Mouse (Mus musculus) neural tube, embryonic 15.5 days (tissue): ENCODE measurements around the gene Dand5. TPM values are rescaled to one million over a fixed set of nuclear protein-coding genes. Genes with fewer than 3 reads are reported as not detected.
A peak's percentile ranks its signal among the peaks of the same experiment; 100 is the strongest.

Experiments
- ATAC-seq: fragments of 200-750 bp; cut with Nextera tagmentation; 2 replicates; pipeline ENCODE4 v1.8.0; 2017; ENCODE audit warnings: mild to moderate bottlenecking, moderate TSS enrichment, moderate library complexity; ENCODE audit not compliant: low FRiP score
- H3K27ac ChIP-seq: fragments of 300-500 bp; sonication (generic); replicated peaks from 2 replicates; pipeline ENCODE4 v1.5.1; 2015; ENCODE audit warnings: mild to moderate bottlenecking, inconsistent platforms
- H3K27me3 ChIP-seq: fragments of 300-500 bp; sonication (generic); replicated peaks from 2 replicates; pipeline ENCODE4 v1.6.1; 2015; ENCODE audit warnings: inconsistent platforms
- H3K36me3 ChIP-seq: fragments of 300-500 bp; sonication (generic); 2 replicates; pipeline ENCODE4 v1.6.1; 2015; ENCODE audit warnings: inconsistent platforms
- H3K4me1 ChIP-seq: fragments of 300-500 bp; sonication (generic); 2 replicates; pipeline ENCODE4 v1.6.1; 2015; ENCODE audit warnings: inconsistent platforms
- H3K4me2 ChIP-seq: fragments of 300-500 bp; sonication (generic); 2 replicates; pipeline ENCODE4 v1.6.1; 2015; ENCODE audit warnings: inconsistent platforms, mild to moderate bottlenecking, moderate library complexity
- H3K4me3 ChIP-seq: fragments of 300-500 bp; sonication (generic); replicated peaks from 2 replicates; pipeline ENCODE4 v1.5.1; 2015; ENCODE audit warnings: mild to moderate bottlenecking, inconsistent platforms
- H3K9ac ChIP-seq: fragments of 300-500 bp; sonication (generic); replicated peaks from 2 replicates; pipeline ENCODE4 v1.6.1; 2015; ENCODE audit warnings: mild to moderate bottlenecking, inconsistent platforms
- H3K9me3 ChIP-seq: fragments of 300-500 bp; sonication (generic); replicated peaks from 2 replicates; pipeline ENCODE4 v1.6.1; 2016; ENCODE audit warnings: inconsistent platforms
- WGBS: fragments of 180-500 bp; shearing (Covaris S2); methylation state at CpG from one replicate; pipeline ENCODE4 v1.1.7; 2015; ENCODE audit warnings: mixed read lengths; 5-methylcytosine and 5-hydroxymethylcytosine counted together
- polyA plus RNA-seq: library from polyadenylated mRNA; unstranded; fragments of >200 nt; fragmentation: Nextera tagmentation; extraction: Ambion mirVana; gene quantifications from 2 replicates; pipeline ENCODE4 v1.2.1, GENCODE M21; 2015

Dand5 gene
- polyA plus RNA-seq = 15.7 and 17.2 TPM in 2 replicates

DNA sequence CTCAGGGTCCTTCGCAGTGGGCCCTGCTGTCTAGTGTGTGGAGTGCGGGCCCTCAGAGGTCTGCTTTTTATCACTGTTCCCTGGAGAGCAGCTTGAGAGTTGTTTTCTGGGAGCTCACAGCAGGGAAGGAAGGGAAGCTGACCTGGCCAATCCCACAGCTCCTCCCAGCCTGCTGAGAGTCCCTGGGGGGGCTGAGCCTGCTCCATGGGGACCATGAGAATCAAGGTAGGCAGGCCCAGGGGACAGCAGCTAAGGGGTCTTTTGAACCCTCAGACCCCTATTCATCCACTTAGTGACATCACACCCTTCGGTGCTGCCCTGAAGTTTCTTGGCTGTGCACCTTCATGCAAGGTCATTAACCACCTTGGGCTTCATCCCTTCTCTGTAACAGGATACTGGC is at the start of gene Dand5:
Gene Dand5 (minus strand): TSS at position 101 of the 400 bp plus-strand sequence.
- H3K4me2 ChIP-seq = peak within 1 kb of the TSS; percentile 62
- peaks cover 8% of the 10 kb centered on the region for H3K4me1 ChIP-seq
- H3K36me3 ChIP-seq = no peaks in the 10 kb centered on the region
- 0 out of 2 replicates have a peak, but pooled peaks have one; percentile 11 for ATAC-seq
- H3K27me3 ChIP-seq = no peaks in the 10 kb centered on the region; the same call in 1 of the 2 replicates
- H3K9ac ChIP-seq = peak within 1 kb of the TSS; percentile 40; the same call in 1 of the 2 replicates
- no peak within 1 kb of the TSS for H3K27ac ChIP-seq
- H3K4me3 ChIP-seq = peak within 1 kb of the TSS; percentile 33
- H3K9me3 ChIP-seq = no peaks in the 10 kb centered on the region
- 30% methylated on average over 3 of the region's 3 CpGs for WGBS

DNA sequence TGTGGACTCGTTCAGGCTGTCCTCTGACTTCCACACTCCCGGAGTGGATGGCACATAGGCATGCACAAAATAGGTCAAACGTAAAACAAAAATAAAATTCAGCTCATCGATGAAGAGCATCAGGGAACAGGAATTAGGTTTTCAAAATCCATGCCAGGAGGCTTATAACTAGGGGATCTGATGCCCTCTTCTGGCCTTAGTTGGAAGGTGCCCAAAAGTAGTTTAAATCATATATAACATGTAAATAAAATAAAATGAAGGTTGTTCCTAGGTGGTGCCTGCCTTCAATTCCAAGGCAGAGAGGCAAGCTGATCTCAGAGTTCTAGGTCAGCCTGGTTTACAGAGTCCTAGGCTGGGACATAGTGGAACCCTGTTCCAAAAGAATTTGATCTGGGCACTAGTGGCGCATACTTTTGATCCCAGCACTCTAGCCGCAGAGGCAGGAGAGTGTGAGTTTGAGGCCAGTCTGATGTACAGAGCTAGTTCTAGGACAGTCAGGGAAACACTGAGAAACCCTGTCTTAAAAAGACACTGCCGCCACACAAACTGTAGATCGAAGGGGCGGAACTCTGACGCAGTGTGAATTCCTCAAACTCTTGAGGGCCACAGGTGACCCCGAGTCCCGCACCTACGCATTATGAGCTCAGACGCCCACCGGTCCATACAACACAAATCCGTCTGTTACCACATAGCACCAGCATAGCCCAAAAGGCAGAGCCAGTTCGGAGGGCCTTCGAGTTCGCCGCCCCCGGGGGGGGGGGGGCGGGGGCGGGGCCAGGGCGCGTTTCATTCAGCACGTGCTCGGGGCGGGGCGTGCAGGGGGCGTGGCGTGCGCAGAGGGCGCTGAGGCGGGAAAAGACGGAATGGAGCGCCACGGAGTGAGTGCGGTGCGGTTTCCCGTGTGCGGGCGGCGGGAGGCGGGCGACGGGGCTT is 49.0 kb upstream of the Dand5 start, which contains the start of gene Syce2:
Gene Syce2 (plus strand): TSS at position 736 of the 933 bp plus-strand sequence.
- 16% methylated on average over 41 of the region's 46 CpGs for WGBS
- Histone ChIP-seq H3K4me1 (peaks cover 16% of the 10 kb centered on the region), H3K27ac (no peak within 1 kb of the TSS), H3K27me3 (peaks cover 7% of the 10 kb centered on the region; the same call in 1 of the 2 replicates), H3K36me3 (peaks cover 32% of the 10 kb centered on the region), H3K4me2 (peak within 1 kb of the TSS; percentile 97), H3K9me3 (no peaks in the 10 kb centered on the region), H3K4me3 (peak within 1 kb of the TSS; percentile 49), H3K9ac (peak within 1 kb of the TSS; percentile 47)
- ATAC-seq = peak; percentile 84

DNA sequence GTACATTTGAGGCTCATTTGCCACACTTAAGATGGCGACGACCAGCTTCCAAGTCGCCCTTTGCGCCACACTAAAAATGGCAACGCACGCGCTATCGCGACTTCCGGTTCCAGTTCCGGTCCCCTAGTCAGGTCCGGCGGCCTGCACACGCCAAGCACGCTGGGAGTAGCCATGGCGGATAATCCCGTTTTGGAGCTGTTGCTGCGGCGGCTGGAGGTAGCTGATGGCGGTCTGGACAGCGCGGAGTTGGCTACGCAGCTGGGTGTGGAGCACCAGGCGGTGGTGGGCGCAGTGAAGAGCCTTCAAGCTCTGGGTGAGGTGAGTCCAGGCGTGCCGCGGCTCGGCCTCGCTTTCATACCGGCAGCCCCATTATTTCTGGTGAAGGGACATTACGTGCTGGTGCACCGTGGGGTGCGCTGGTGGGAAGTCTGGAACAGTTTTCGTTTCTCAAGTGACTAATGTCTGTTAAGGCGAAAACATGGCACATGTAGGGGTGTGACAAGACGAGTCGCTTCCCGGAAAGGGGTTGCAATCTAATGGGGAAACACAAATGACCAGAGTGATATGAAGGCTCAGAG is 34.3 kb upstream of the Dand5 start, which contains the start of gene Farsa:
Gene Farsa (plus strand): TSS at position 126 of the 578 bp plus-strand sequence.
- H3K9me3 ChIP-seq = no peaks in the 10 kb centered on the region
- WGBS = under 1% methylated on average over 39 of the region's 39 CpGs
- peak within 1 kb of the TSS; percentile 90 for H3K4me2 ChIP-seq
- H3K4me3 ChIP-seq = peak within 1 kb of the TSS; percentile 79
- H3K4me1 ChIP-seq = peaks cover 22% of the 10 kb centered on the region
- ATAC-seq = peak; percentile 93
- peak within 1 kb of the TSS; percentile 84 for H3K27ac ChIP-seq
- H3K27me3 ChIP-seq = no peaks in the 10 kb centered on the region
- peak within 1 kb of the TSS; percentile 82 for H3K9ac ChIP-seq
- H3K36me3 ChIP-seq = peaks cover 24% of the 10 kb centered on the region

DNA sequence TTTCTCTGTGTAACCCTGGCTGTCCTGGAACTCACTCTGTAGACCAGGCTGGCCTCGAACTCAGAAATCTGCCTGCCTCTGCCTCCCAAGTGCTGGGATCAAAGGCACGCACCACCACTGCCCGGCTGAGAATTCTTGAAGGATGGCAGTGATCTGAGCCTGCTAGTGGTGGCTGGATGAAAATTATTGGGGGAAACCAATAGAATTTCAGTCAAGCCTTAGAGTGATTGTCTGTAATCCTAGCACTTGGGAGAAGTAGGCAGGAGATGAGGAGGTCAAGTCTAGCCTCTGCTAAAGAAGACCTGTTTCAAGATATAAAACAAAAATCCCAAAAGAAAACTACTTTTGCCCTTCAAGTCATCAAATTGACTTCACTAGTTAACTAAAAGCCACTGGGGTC is 33.8 kb upstream of the Dand5 start:
- Histone ChIP-seq H3K4me1 (peaks cover 22% of the 10 kb centered on the region), H3K9ac (no peak overlapping the region), H3K27me3 (no peaks in the 10 kb centered on the region), H3K4me3 (no peak overlapping the region; the same call in 1 of the 2 replicates), H3K27ac (no peak overlapping the region), H3K9me3 (no peaks in the 10 kb centered on the region), H3K36me3 (peaks cover 20% of the 10 kb centered on the region), H3K4me2 (peak overlapping the region; percentile 90; the same call in 1 of the 2 replicates)
- ATAC-seq = peak; percentile 29; the same call in 1 of the 2 replicates
- WGBS = 98% methylated on average over 3 of the region's 3 CpGs

DNA sequence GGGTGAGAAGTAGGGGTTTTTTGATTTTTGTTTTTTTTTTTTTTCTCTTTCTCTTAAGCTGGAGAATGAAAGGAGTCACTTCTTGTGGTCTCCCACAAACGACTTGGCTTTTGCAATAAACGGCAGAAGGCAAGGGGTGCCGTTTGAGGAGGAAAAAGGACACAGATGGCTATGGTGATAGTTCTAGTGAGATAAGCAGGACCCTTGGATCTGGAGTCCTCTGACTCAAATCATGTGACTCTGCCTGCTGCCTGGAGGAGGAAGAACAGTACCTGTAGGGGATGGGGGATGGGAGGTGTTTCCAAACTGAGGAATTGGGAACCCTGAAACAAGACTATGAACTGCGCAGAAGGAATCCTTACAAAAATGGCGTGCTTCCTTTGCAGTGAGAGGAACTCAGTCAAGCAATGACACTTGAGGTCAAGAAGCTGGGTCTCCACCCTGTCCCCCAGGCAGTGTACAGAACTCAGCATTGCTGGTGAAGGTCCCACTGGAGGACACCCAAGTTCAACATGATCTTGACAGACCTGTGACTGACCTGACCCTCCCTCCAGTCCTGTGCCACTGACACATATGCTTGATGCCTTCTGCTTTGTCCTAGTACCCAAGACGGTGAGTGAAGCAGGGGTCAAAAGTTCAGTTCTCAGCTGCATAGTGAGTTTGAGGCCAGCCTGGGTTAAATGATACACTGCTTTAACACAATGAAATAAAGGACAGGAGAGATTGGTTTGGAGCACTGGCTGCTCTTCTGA is 25.2 kb upstream of the Dand5 start:
- H3K9me3 ChIP-seq = no peaks in the 10 kb centered on the region
- 39% methylated on average over 6 of the region's 6 CpGs for WGBS
- ATAC-seq = no peak
- H3K27me3 ChIP-seq = no peaks in the 10 kb centered on the region
- peak overlapping the region; percentile 79 for H3K4me2 ChIP-seq
- peak overlapping the region; percentile 63 for H3K4me3 ChIP-seq
- peak overlapping the region; percentile 87 for H3K27ac ChIP-seq
- H3K9ac ChIP-seq = peak overlapping the region; percentile 74
- H3K4me1 ChIP-seq = peaks cover 34% of the 10 kb centered on the region
- peaks cover 24% of the 10 kb centered on the region for H3K36me3 ChIP-seq

DNA sequence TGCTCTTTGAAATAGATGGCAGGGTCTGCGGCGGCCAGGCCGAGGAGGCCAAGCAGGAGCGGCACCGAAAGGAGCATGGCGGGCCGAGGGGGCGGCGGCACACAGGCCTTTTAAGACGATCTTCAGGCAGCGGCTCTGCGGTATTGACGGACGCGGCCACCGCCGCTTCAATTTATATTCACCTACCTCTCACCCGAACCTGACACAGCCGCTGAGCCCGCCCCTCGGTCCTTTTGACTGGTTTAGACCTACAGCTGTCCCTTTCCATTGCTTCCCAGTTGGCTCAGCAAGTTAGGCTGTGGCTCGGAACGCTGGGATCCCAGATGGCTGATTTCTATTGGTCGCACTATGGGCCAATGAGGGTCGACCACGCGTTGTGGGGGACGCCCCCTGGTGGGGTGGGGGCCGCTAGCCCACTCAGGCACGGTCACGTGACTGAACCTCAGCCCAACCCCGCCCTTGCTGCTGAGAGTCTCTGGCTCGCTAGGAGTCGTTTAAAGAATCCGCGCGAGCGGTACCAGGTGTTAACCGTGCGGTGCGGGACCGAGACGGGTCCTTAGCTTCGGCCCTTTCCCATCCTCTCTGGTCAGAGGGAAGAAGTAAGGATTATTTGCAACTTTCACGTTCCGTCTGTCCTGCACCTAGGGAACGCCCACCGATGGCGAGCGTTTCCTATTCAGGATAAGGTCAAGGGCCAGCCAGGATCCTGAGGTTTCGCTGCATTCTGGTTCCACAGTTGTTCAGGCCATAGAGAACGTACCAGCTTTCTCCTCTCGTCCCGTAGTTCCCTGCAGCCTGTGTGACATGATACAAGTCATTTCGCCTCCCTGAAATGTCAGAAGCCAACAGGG is 24.3 kb upstream of the Dand5 start, which contains the start of gene Calr:
Gene Calr (minus strand): TSS at position 213 of the 851 bp plus-strand sequence.
- WGBS = under 1% methylated on average over 55 of the region's 55 CpGs
- no peaks in the 10 kb centered on the region for H3K27me3 ChIP-seq

DNA sequence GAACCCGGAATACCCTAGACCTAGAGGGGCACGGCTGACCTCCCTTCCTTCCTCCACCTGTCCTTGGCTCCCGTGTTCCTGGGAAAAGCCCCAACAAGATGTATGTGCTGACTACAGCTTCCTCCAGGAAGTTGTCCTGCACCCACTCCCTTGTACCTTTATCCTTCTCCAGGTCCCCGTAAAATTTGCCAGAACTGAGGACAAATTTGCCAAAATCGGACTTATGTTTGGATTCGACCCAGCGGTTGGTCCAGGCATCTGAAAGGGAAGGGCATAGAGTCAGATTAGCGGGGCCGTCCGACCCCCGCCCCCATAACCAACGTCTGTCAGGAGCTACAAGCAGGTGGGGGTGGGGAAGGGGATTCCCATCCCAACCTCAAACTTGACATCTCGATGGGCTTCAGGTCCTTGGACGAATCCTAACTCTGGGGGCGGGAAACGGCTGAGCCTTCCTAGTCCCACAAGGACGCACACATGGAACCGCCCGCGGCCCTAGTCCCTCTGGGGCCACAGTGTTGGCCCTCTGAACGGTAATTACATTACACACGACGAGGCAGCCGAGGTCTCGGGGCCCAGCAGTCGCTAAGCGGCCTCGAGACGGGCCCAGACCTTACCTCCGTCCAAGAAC is 23.6 kb upstream of the Dand5 start:
- 1% methylated on average over 30 of the region's 30 CpGs for WGBS
- H3K4me3 ChIP-seq = peak overlapping the region; percentile 63
- peaks cover 41% of the 10 kb centered on the region for H3K36me3 ChIP-seq
- ATAC-seq = peak; percentile 21
- H3K4me2 ChIP-seq = peak overlapping the region; percentile 77
- H3K9me3 ChIP-seq = no peaks in the 10 kb centered on the region
- H3K4me1 ChIP-seq = peaks cover 47% of the 10 kb centered on the region
- peak overlapping the region; percentile 83 for H3K27ac ChIP-seq
- no peaks in the 10 kb centered on the region for H3K27me3 ChIP-seq
- peak overlapping the region; percentile 89 for H3K9ac ChIP-seq

More for the DNA sequence above, 24.3 kb upstream of the Dand5 start, which contains the start of gene Calr:
- Histone ChIP-seq H3K4me1 (peaks cover 42% of the 10 kb centered on the region), H3K9me3 (no peaks in the 10 kb centered on the region), H3K4me2 (peak within 1 kb of the TSS; percentile 79), H3K27ac (peak within 1 kb of the TSS; percentile 87), H3K4me3 (peak within 1 kb of the TSS; percentile 63), H3K36me3 (peaks cover 34% of the 10 kb centered on the region), H3K9ac (peak within 1 kb of the TSS; percentile 89)
- peak; percentile 99 for ATAC-seq

DNA sequence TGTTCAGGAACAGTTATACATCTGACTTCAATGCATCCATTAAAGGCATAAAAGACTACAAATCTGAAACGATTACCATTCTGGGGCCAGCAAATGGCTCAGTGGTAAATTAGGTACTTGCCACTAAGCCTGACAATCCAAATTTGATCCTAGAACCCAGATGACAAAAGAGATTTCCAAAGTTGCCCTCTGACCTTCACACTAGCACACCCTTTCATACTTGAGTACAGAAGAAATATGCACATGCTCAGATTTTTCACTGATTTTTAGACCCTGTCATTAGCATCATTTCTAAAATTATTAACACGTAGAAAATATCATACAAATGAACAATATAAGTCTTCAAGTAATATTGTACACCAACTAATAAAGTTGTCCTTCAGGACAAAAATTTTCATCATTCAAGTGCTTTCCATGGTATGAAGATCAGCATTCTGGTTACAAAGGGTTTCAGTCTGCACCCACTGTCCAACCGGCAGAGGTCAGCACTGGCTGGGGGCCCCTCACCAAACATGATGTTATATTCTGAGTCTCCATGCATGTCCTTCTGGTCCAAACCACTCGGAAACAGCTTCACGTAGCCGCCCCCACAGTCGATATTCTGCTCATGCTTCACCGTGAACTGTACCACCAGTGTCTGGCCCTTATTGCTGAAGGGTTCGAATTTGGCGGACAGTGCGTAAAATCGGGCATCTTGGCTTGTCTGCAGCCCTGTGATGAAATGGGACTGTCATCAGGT is 22.9 kb upstream of the Dand5 start:
- Histone ChIP-seq H3K4me2 (peak overlapping the region; percentile 77), H3K27me3 (no peaks in the 10 kb centered on the region), H3K27ac (peak overlapping the region; percentile 83), H3K4me3 (peak overlapping the region; percentile 63), H3K9ac (peak overlapping the region; percentile 89), H3K4me1 (peaks cover 48% of the 10 kb centered on the region), H3K36me3 (peaks cover 42% of the 10 kb centered on the region), H3K9me3 (no peaks in the 10 kb centered on the region)
- ATAC-seq = no peak
- WGBS = 17% methylated on average over 12 of the region's 12 CpGs

DNA sequence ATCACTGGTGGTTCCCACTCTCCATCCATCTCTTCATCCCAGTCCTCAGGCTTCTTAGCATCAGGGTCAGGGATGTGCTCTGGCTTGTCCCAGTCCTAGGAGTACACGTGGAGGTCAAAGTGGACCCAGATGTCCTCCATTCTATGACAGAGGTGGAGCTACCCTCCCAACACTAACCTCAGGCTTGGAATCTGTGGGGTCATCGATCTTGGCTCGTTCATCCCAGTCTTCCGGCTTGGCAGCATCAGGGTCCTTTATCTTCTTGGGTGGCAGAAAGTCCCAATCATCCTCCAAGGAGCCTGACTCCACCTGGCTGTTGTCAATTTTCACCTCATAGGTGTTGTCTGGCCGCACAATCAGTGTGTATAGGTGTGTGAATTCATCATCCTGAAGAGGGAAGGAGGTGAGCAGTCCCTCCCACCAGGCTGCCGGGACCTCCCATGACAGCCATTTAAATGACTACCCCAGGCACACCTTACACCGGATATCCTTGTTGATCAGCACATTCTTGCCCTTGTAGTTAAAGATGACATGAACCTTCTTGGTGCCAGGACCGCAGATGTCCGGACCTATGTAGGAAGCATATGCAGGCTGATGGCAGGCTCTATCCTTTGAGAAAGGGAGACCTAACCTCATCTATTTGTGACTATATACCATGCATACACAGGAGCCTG is 21.9 kb upstream of the Dand5 start:
- WGBS = 89% methylated on average over 9 of the region's 9 CpGs
- H3K4me1 ChIP-seq = peaks cover 51% of the 10 kb centered on the region
- ATAC-seq = no peak

More for the DNA sequence above, 21.9 kb upstream of the Dand5 start:
- peak overlapping the region; percentile 54; the same call in 1 of the 2 replicates for H3K27ac ChIP-seq
- peak overlapping the region; percentile 89; the same call in 1 of the 2 replicates for H3K9ac ChIP-seq
- peak overlapping the region; percentile 63 for H3K4me3 ChIP-seq
- peaks cover 42% of the 10 kb centered on the region for H3K36me3 ChIP-seq
- H3K27me3 ChIP-seq = no peaks in the 10 kb centered on the region
- H3K9me3 ChIP-seq = no peaks in the 10 kb centered on the region
- peak overlapping the region; percentile 77 for H3K4me2 ChIP-seq
